Mouse (Mus musculus): ENCODE data around the gene Smim8.

The Smim8 gene

GRCm38 (mm10) chr4:34720127-34720895 lies 57.9 kb downstream of the Smim8 start:
- no peak for DNase-seq (ENCODE audit: low read depth, low spot score)

- no peak for DNase-seq (ENCODE audit: low read depth, low spot score)
Measured at GRCm38 (mm10) chr4:34719421-34719820, 58.8 kb downstream of the Smim8 start.

All from retina, adult 2 months (tissue).